Mouse (Mus musculus): ENCODE measurements at regions not wholly inside any gene's neighbourhood (a gene's known extent, or its start where the extent isn't known, plus 50 kb on each side); places are given as distances from the start of the nearest gene placed in this dataset.

- DNase-seq (ENCODE audit: low read depth, low spot score), result no peak
These were observed 478.8 kb downstream of the Slitrk6 start for GRCm38 (mm10) chr14:110276192-110276591.

GRCm38 (mm10) chr14:110271270-110271669, 483.7 kb downstream of the Slitrk6 start:
- no peak for DNase-seq (ENCODE audit: low read depth, low spot score)

GRCm38 (mm10) chr14:110244466-110244865, 510.5 kb downstream of the Slitrk6 start:
- no peak for DNase-seq (ENCODE audit: low read depth, low spot score)

- no peak for DNase-seq (ENCODE audit: low read depth, low spot score)
These were observed 511.4 kb downstream of the Slitrk6 start for GRCm38 (mm10) chr14:110243549-110243948.

GRCm38 (mm10) chr14:110238800-110239199, 516.1 kb downstream of the Slitrk6 start:
- no peak for DNase-seq (ENCODE audit: low read depth, low spot score)

GRCm38 (mm10) chr14:110224678-110225446, 530.1 kb downstream of the Slitrk6 start:
- no peak for DNase-seq (ENCODE audit: low read depth, low spot score)

- no peak for DNase-seq (ENCODE audit: low read depth, low spot score)
These were observed 563.9 kb downstream of the Slitrk6 start for GRCm38 (mm10) chr14:110190987-110191607.

- no peak for DNase-seq (ENCODE audit: low read depth, low spot score)
These were observed 564.5 kb downstream of the Slitrk6 start for GRCm38 (mm10) chr14:110190471-110190870.

- DNase-seq (ENCODE audit: low read depth, low spot score), result no peak
These were observed 575.8 kb downstream of the Slitrk6 start for GRCm38 (mm10) chr14:110179166-110179565.

GRCm38 (mm10) chr14:110171162-110172117, 583.5 kb downstream of the Slitrk6 start:
- no peak for DNase-seq (ENCODE audit: low read depth, low spot score)

GRCm38 (mm10) chr14:110168632-110169031, 586.3 kb downstream of the Slitrk6 start:
- DNase-seq (ENCODE audit: low read depth, low spot score), result no peak

GRCm38 (mm10) chr14:110128265-110128664, 626.7 kb downstream of the Slitrk6 start:
- DNase-seq (ENCODE audit: low read depth, low spot score), result no peak

GRCm38 (mm10) chr14:110125936-110126710, 628.8 kb downstream of the Slitrk6 start:
- DNase-seq (ENCODE audit: low read depth, low spot score), result no peak

- no peak for DNase-seq (ENCODE audit: low read depth, low spot score)
These were observed 632.2 kb downstream of the Slitrk6 start for GRCm38 (mm10) chr14:110122710-110123109.

- no peak for DNase-seq (ENCODE audit: low read depth, low spot score)
These were observed 639.4 kb downstream of the Slitrk6 start for GRCm38 (mm10) chr14:110115578-110115977.

GRCm38 (mm10) chr14:110100852-110101251, 654.1 kb downstream of the Slitrk6 start:
- DNase-seq (ENCODE audit: low read depth, low spot score), result no peak

GRCm38 (mm10) chr14:110078351-110078750, 676.6 kb downstream of the Slitrk6 start:
- no peak for DNase-seq (ENCODE audit: low read depth, low spot score)

GRCm38 (mm10) chr14:110047748-110048147, 707.2 kb downstream of the Slitrk6 start:
- DNase-seq (ENCODE audit: low read depth, low spot score), result no peak

GRCm38 (mm10) chr14:110043211-110043610, 711.7 kb downstream of the Slitrk6 start:
- no peak for DNase-seq (ENCODE audit: low read depth, low spot score)

- no peak for DNase-seq (ENCODE audit: low read depth, low spot score)
These were observed 733.1 kb downstream of the Slitrk6 start for GRCm38 (mm10) chr14:110021812-110022211.

GRCm38 (mm10) chr14:110015126-110015525, 739.8 kb downstream of the Slitrk6 start:
- DNase-seq (ENCODE audit: low read depth, low spot score), result no peak

Measured in skeletal muscle tissue, adult 2 months (tissue).